Mouse (Mus musculus) thymus, adult 2 months (tissue): ENCODE measurements around the gene Pop7.

Experiments used
- CTCF ChIP-seq: fragments of 200-500 bp; IDR thresholded peaks from 2 replicates; pipeline ENCODE4 v1.5.1; 2012; ENCODE audit warnings: mild to moderate bottlenecking, control low read depth, low read length, moderate library complexity, borderline replicate concordance; ENCODE audit not compliant: control insufficient read depth, poor library complexity, insufficient read depth; ENCODE audit errors: extremely low read depth
- POLR2A ChIP-seq: fragments of 200-500 bp; IDR thresholded peaks from 2 replicates; pipeline ENCODE4 v1.6.1; 2012; ENCODE audit warnings: mild to moderate bottlenecking, low read length, control low read depth, moderate library complexity; ENCODE audit not compliant: control insufficient read depth, poor library complexity, insufficient read depth; ENCODE audit errors: extremely low read depth

DNA sequence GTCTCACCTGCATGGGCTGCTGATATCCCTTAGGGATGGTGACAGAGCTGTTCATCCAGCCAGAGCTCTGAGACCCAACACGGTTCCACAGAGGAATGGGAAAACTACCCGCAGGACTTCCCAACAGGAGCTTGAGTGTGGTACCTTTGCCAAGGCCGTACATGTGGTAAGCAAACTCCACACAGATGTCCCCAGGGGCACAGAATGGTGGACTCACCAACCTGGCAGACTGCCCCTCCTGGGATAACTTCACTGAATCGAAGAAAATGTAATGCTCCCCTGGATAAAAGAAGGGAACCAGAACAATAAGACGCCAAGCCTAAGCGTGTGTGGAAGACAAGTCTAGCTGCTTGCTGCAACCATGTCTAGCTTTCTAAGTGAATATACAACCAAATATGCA is 35.4 kb downstream of the Pop7 start:
- TF ChIP-seq CTCF: no peak
- no peak for TF ChIP-seq POLR2A
